Mouse (Mus musculus) gastrocnemius, postnatal 36 days (tissue): ENCODE results near the gene Eid2. TPM values are rescaled to one million over a fixed set of nuclear protein-coding genes. Genes with fewer than 3 reads are reported as not detected.
"Not testable (repeated sequence)": the region's sequence is repeated elsewhere in the genome, so short reads cannot be mapped to it uniquely, and the experiment has no call there.

Source experiments
- DNase-seq, 2 experiments: peaks; one replicate each; pipeline ENCODE4 v3.0.0; 2022
- intact Hi-C: fragments of 180-260 bp; cut with DNase I; formaldehyde crosslinking; loops from one replicate; pipeline ENCODE4 v1.15.1; 2025
- long read RNA-seq, 2 experiments: library from polyadenylated mRNA; stranded (forward); transcript quantifications; one replicate each; pipeline ENCODE4 v2.0.0; 2021
- total RNA-seq, 2 experiments: library from RNA; stranded (reverse); gene quantifications; 2 replicates each; pipeline ENCODE4 v1.2.3; 2021

Eid2 gene
- total RNA-seq = 1 to 10 TPM; 4.9 to 6.3 TPM
- long read RNA-seq, experiment 1, transcript Eid2-201 (1 exons, 1,392 nt) = major isoform, 12 of 12 reads
- long read RNA-seq, experiment 1, partial matches to known transcripts = 0 of 12 reads
- long read RNA-seq, experiment 1, other reads (novel, unspliced or antisense) = 0 of 12 reads
- long read RNA-seq, experiment 2, transcript Eid2-201 (1 exons, 1,392 nt) = major isoform, 16 of 16 reads
- long read RNA-seq, experiment 2, partial matches to known transcripts = 0 of 16 reads
- long read RNA-seq, experiment 2, other reads (novel, unspliced or antisense) = 0 of 16 reads

- intact Hi-C loops = no loop called here
- peak; percentile 49 to 54 for DNase-seq
These were observed at the start of gene Eid2 for GRCm38 (mm10) chr7:28267129-28268041. Gene Eid2 (plus strand): TSS chr7:28267881.

- DNase-seq, intact Hi-C loops: not testable (repeated sequence)
These were observed 48.5 kb upstream of the Eid2 start for GRCm38 (mm10) chr7:28218951-28219740.

GRCm38 (mm10) chr7:28226836-28227235 is 40.8 kb upstream of the Eid2 start:
- intact Hi-C loops, DNase-seq: not testable (repeated sequence)

GRCm38 (mm10) chr7:28227421-28227820 is 40.3 kb upstream of the Eid2 start:
- intact Hi-C loops, DNase-seq: not testable (repeated sequence)

GRCm38 (mm10) chr7:28243943-28244342 is 23.7 kb upstream of the Eid2 start:
- DNase-seq, intact Hi-C loops: not testable (repeated sequence)

- intact Hi-C loops = no loop called here
- no peak for DNase-seq
These were observed 18.7 kb upstream of the Eid2 start for GRCm38 (mm10) chr7:28248957-28249356.

GRCm38 (mm10) chr7:28251976-28252375 is 15.7 kb upstream of the Eid2 start:
- no peak for DNase-seq
- intact Hi-C loops = no loop called here

- intact Hi-C loops = no loop called here
- no peak for DNase-seq
These were observed 13.1 kb upstream of the Eid2 start for GRCm38 (mm10) chr7:28254591-28254990.

GRCm38 (mm10) chr7:28255476-28255875 is 12.2 kb upstream of the Eid2 start:
- DNase-seq = no peak
- intact Hi-C loops = no loop called here

- intact Hi-C loops = no loop called here
- no peak for DNase-seq
These were observed 4.8 kb upstream of the Eid2 start for GRCm38 (mm10) chr7:28262861-28263260.

- intact Hi-C loops = no loop called here
- DNase-seq = peak; percentile 20 to 33
These were observed 3.9 kb upstream of the Eid2 start for GRCm38 (mm10) chr7:28263786-28264185.

GRCm38 (mm10) chr7:28265391-28265790 is 2.3 kb upstream of the Eid2 start:
- no peak for DNase-seq
- intact Hi-C loops = no loop called here

GRCm38 (mm10) chr7:28268042-28268531 is 406 bp downstream of the Eid2 start:
- intact Hi-C loops = no loop called here

GRCm38 (mm10) chr7:28268576-28268975 is 895 bp downstream of the Eid2 start:
- DNase-seq = no peak
- intact Hi-C loops = no loop called here

More at GRCm38 (mm10) chr7:28268042-28268531, 406 bp downstream of the Eid2 start:
- DNase-seq = peak; percentile 31 to 51

GRCm38 (mm10) chr7:28269355-28269754 is 1.7 kb downstream of the Eid2 start:
- intact Hi-C loops = no loop called here
- DNase-seq = no peak

- no peak for DNase-seq
- intact Hi-C loops = no loop called here
These were observed 4.1 kb downstream of the Eid2 start for GRCm38 (mm10) chr7:28271761-28272160.

GRCm38 (mm10) chr7:28277237-28277614 is 9.5 kb downstream of the Eid2 start:
- DNase-seq = no peak
- intact Hi-C loops = loop anchor here (5.0 kb wide), 1 partner anchor 70 kb away; no protein-coding TSS in a partner anchor

- intact Hi-C loops = loop anchor here (5.0 kb wide), 1 partner anchor 70 kb away; no protein-coding TSS in a partner anchor
- peak; percentile 94 to 97 for DNase-seq
These were observed 10.1 kb downstream of the Eid2 start, which contains the start of gene Eid2b for GRCm38 (mm10) chr7:28277615-28278278. Gene Eid2b (plus strand): TSS chr7:28277739.

GRCm38 (mm10) chr7:28278279-28278652 is 10.6 kb downstream of the Eid2 start:
- no peak for DNase-seq
- intact Hi-C loops = loop anchor here (5.0 kb wide), 1 partner anchor 69 kb away; no protein-coding TSS in a partner anchor

- intact Hi-C loops = no loop called here
These were observed 12.9 kb downstream of the Eid2 start for GRCm38 (mm10) chr7:28280630-28281029.

More at GRCm38 (mm10) chr7:28280630-28281029, 12.9 kb downstream of the Eid2 start:
- DNase-seq = no peak
